In genomic region chr5:93140747-93141146, GRCm38 (mm10) we compare ENCODE assay signal across 14 mouse cellular contexts. TPM values are rescaled to one million over a fixed set of nuclear protein-coding genes. Genes with fewer than 3 reads are reported as not detected.
DNase-seq lines count a peak whose midpoint lies in the region.
"Had no signal": no experiment of that assay in that cellular context is flagged by ENCODE, and none has a peak within 500 bp of the region (broad histone marks: within the 10 kb centered on the region; RNA-seq: fewer than 3 reads in every experiment).

No protein-coding gene starts in this region.

- DNase-seq in gastrocnemius, adult 18-20 months (ENCODE audit: low spot score) = peak; percentile 61
- DNase-seq in gastrocnemius, adult 8-10 months (ENCODE audit: low spot score in 2 of 2) = no peak
- DNase-seq in heart, postnatal 14 days = peak; percentile 41 to 58
- DNase-seq in heart, adult 9 months (ENCODE audit: low spot score in 2 of 2) = no peak
- DNase-seq in cerebellum, adult 18-20 months = peak; percentile 38 to 53
- DNase-seq in cerebellum, postnatal 25 days = peak; percentile 62 to 73
- DNase-seq in lung, adult 18-20 months = no peak
- DNase-seq: adrenal gland, adult 8-10 months; B cell, adult 2 months; kidney, adult 9 months; liver; lung, embryonic 14.5 days; retina, postnatal 1 day; thymus, adult 2 months had no signal

- intact Hi-C loops in heart, postnatal 14 days (cut with DNase I) = no loop called here

RNA-seq across cellular contexts. Expression of gene Sept11, which starts 47.5 kb away (rescaled TPM):
- total RNA-seq in gastrocnemius, adult 18-20 months (2021) = 100 to 1,000 TPM in 1 of 2 experiments, 10 to 100 TPM in 1; 92.9 to 103 TPM
- 100 to 1,000 TPM in 1 of 4 experiments, 10 to 100 TPM in 3; 91.3 to 100 (median 94.8) TPM for total RNA-seq in gastrocnemius, adult 8-10 months (2022)
- total RNA-seq in heart, postnatal 14 days (2021) = 10 to 100 TPM; 48.7 to 54.9 TPM

Comparison
In these comparisons a context has a peak if more than half of its experiments do, and no peak if none do; other contexts are left out.
1. DNase-seq: peak in gastrocnemius, adult 18-20 months (single experiment), heart, postnatal 14 days (2 of 2), cerebellum, adult 18-20 months (2 of 2) and cerebellum, postnatal 25 days (2 of 2); none in gastrocnemius, adult 8-10 months (0 of 2), heart, adult 9 months (0 of 2) and lung, adult 18-20 months (0 of 2).